Mouse (Mus musculus): ENCODE results near the gene Pold1. TPM values are rescaled to one million over a fixed set of nuclear protein-coding genes. Genes with fewer than 3 reads are reported as not detected.

Gene Pold1
- polyA plus RNA-seq, 1 experiment from 2014 or later, result 56.1 TPM

DNA sequence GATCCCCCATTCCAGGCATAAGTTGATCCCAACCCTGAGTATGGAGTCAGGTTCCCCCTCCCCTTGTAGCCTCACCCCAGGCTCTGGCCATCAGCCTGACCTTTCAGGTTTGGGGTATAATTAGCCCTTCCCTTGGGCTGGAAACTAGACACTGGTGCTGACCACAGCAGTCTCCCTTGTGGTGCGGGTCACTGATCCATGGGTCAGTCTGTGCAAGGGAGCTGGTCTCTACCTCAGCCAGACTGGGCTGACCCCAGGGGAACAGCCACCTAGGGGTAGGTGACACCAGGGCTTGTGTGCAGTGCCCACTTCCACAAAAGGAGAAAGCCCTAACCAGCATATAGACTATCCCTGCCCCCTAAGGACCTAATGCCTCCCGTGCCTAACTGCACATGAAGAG lies 25.6 kb downstream of the Pold1 start:
- no peak overlapping the region for H3K27ac ChIP-seq (replicated peaks)
- H3K4me3 ChIP-seq, result no peak overlapping the region
- no peaks in the 10 kb centered on the region for H3K9me3 ChIP-seq
- no peak overlapping the region for H3K9ac ChIP-seq
- H3K27me3 ChIP-seq (replicated peaks), result peaks cover 90% of the 10 kb centered on the region
- H3K36me3 ChIP-seq, result no peaks in the 10 kb centered on the region
- ATAC-seq (ENCODE audit: extremely low read depth, insufficient number of reproducible peaks, low FRiP score, low TSS enrichment), result no peak
- H3K4me2 ChIP-seq, result no peak overlapping the region
- peaks cover 23% of the 10 kb centered on the region for H3K4me1 ChIP-seq
- 63% methylated on average over 2 of the region's 2 CpGs for WGBS

DNA sequence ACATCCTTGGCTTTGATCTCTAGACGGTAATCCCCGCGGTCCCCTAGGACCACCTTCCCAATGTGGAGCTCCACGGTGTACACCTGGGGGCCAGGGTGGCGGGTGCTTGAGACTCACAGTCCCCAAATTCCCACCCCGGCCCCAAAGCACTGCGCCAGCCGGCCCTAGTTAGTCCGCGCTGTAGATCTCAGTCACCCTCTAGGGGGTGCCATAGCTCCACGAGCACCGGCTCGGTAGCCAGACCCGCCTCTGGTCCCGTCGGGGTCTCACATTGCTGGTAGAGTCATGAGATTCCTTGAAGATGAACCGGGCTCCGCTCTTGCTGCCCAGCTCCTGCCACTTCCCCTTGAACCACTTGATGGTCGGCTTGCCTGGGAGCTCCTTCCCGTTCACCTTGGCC lies 26.9 kb downstream of the Pold1 start:
- H3K27me3 ChIP-seq (replicated peaks), result peaks cover 89% of the 10 kb centered on the region

DNA sequence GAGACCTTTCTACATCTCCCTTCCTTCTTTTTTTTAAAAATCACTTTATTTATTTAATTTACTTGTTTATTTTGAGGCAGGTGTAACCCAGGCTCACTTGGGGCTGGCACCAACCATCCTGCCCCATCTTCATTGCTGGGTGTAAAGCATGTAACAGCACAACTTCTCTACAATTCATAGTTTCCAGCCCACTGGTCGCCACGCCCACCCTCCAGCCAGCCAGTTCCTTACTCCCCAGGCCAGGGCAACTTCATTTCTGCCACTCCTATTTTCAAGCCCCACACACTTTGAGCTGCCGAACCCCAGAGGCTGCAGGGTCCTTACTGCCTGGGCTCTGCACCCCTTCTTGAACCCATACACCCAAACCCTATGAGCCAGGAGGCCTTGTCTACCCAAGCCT lies 27.7 kb downstream of the Pold1 start:
- 67% methylated on average over 3 of the region's 3 CpGs for WGBS
- Histone ChIP-seq H3K27ac (replicated peaks) (no peak overlapping the region), H3K4me2 (no peak overlapping the region), H3K4me3 (no peak overlapping the region), H3K27me3 (replicated peaks) (peaks cover 88% of the 10 kb centered on the region), H3K4me1 (peaks cover 19% of the 10 kb centered on the region), H3K9ac (no peak overlapping the region), H3K36me3 (no peaks in the 10 kb centered on the region), H3K9me3 (no peaks in the 10 kb centered on the region)
- no peak for ATAC-seq (ENCODE audit: extremely low read depth, insufficient number of reproducible peaks, low FRiP score, low TSS enrichment)

More for the DNA sequence above, 26.9 kb downstream of the Pold1 start:
- Histone ChIP-seq H3K9ac (peak overlapping the region; percentile 63), H3K4me1 (peaks cover 19% of the 10 kb centered on the region), H3K4me2 (peak overlapping the region; percentile 51), H3K4me3 (0 out of 2 replicates have a peak overlapping the region, but pooled peaks have one; percentile 11), H3K36me3 (no peaks in the 10 kb centered on the region), H3K9me3 (no peaks in the 10 kb centered on the region), H3K27ac (replicated peaks) (no peak overlapping the region)
- no peak for ATAC-seq (ENCODE audit: extremely low read depth, insufficient number of reproducible peaks, low FRiP score, low TSS enrichment)
- 2% methylated on average over 20 of the region's 20 CpGs for WGBS

DNA sequence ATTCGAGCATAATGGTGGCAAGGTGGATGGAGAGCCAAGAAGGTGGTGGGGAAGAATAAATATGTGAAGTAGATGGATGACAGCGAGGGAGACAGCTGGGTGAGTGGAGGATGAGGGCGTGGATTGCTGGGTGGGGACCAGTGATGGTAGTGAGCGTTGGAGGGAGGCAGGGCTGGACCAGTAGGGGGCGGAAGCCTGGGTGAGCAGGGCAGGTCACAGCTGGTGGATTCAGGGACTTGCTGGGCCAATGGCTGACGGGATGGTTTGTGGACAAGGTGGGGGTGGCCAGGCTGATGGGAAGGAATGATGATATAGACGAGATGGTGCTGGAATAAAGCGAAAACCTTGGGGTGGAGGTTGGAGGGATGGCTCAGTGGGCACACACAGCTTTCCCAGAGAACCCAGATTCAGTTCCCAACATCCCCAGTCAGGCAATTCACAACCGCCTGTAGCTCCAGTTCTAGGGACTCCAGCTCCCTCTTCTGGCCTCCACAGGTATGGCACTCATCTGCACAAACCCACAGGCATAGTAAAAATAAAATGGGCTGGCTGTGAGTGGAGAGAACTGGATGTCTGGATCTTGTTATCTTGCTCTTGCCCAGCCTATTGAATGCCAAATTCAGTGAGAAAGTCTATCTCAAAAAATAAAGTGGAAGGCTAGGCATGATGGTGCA lies 29.3 kb downstream of the Pold1 start:
- ATAC-seq (ENCODE audit: extremely low read depth, insufficient number of reproducible peaks, low FRiP score, low TSS enrichment), result no peak
- 60% methylated on average over 9 of the region's 9 CpGs for WGBS
- Histone ChIP-seq H3K4me2 (no peak overlapping the region), H3K9ac (no peak overlapping the region), H3K27ac (replicated peaks) (no peak overlapping the region), H3K36me3 (no peaks in the 10 kb centered on the region), H3K4me1 (peaks cover 5% of the 10 kb centered on the region), H3K27me3 (replicated peaks) (peaks cover 86% of the 10 kb centered on the region), H3K4me3 (no peak overlapping the region), H3K9me3 (no peaks in the 10 kb centered on the region)

DNA sequence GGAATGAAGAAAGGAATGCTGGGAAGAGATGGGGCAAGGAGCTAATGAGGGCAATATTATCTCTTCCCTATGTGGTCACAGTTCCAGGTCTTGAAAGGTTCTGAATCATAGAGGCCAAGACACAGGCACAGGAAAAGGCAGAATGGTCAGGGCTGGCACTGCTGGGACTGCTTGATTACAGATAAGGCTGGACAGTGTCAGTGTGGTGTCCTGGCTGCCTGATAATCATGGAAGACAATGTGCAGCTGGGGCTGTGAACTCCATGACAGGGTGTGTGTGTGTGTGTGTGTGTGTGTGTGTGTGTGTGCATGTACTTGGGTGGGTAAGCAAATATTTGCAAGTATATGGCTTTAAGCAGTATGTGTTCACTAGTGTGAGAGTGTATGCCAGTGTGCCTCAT lies 41.2 kb downstream of the Pold1 start:
- ATAC-seq (ENCODE audit: extremely low read depth, insufficient number of reproducible peaks, low FRiP score, low TSS enrichment), result no peak
- no peak overlapping the region for H3K4me2 ChIP-seq
- no peak overlapping the region for H3K4me3 ChIP-seq
- no peaks in the 10 kb centered on the region for H3K9me3 ChIP-seq
- H3K9ac ChIP-seq, result no peak overlapping the region
- H3K4me1 ChIP-seq, result no peaks in the 10 kb centered on the region
- no peaks in the 10 kb centered on the region for H3K36me3 ChIP-seq
- no peak overlapping the region for H3K27ac ChIP-seq (replicated peaks)
- H3K27me3 ChIP-seq (replicated peaks), result peaks cover 39% of the 10 kb centered on the region

DNA sequence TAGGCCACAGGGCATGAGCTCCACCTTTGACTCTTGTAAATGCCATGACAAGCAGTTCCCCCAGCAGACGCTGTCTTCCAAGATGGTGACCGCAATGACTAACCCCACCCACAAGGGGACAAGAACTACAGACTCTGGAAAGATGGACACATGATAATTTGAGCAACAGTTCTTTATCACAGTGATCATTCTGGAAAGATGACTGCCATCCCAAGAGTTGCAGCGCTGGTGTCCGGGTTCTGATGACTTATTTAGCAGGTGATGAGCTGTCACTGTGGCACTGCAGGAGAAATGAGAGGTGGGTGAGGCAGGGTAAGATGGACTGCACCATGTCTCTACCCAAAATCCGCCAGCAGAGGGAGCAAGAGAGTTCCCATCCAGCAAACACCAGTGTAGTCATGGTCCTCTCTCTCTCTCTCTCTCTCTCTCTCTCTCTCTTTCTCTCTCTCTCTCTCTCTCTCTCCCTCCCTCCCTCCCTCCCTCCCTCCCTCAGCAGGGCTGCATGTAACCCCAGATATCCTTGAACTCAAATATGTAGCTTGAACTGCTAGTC lies 47.0 kb downstream of the Pold1 start:
- peaks cover 39% of the 10 kb centered on the region for H3K27me3 ChIP-seq (replicated peaks)
- H3K4me3 ChIP-seq, result no peak overlapping the region
- no peaks in the 10 kb centered on the region for H3K9me3 ChIP-seq
- no peak overlapping the region for H3K27ac ChIP-seq (replicated peaks)
- no peak overlapping the region for H3K4me2 ChIP-seq
- H3K36me3 ChIP-seq, result no peaks in the 10 kb centered on the region; the same call in 1 of the 2 replicates
- no peak overlapping the region for H3K9ac ChIP-seq
- H3K4me1 ChIP-seq, result peaks cover 8% of the 10 kb centered on the region
- ATAC-seq (ENCODE audit: extremely low read depth, insufficient number of reproducible peaks, low FRiP score, low TSS enrichment), result no peak
- WGBS, result 35% methylated on average over 5 of the region's 5 CpGs

DNA sequence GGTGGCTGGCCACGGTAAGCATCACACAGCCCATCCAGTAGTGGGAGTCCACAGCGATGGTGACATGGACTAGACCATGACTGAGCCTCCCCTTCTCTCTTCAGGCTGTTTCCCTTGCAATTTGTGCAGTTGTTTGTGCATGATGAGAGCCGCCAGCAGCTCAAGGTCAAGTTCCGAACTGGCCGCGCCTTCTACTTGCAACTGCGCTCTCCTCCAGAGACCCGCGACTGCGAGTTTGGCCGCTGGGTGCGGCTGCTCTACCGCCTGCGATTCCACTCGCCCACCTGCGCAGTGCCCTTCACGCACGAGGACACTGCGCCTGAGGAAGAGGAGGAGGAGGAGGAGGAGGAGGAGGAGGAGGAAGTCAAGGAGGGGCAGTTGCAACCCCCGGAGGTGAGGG lies 48.6 kb downstream of the Pold1 start:
- peaks cover 16% of the 10 kb centered on the region for H3K4me1 ChIP-seq
- H3K4me3 ChIP-seq, result no peak overlapping the region
- no peaks in the 10 kb centered on the region for H3K9me3 ChIP-seq
- H3K36me3 ChIP-seq, result no peaks in the 10 kb centered on the region; the same call in 1 of the 2 replicates
- no peak overlapping the region for H3K9ac ChIP-seq
- H3K4me2 ChIP-seq, result no peak overlapping the region
- no peak overlapping the region for H3K27ac ChIP-seq (replicated peaks)
- 43% methylated on average over 20 of the region's 20 CpGs for WGBS
- peaks cover 39% of the 10 kb centered on the region for H3K27me3 ChIP-seq (replicated peaks)
- no peak for ATAC-seq (ENCODE audit: extremely low read depth, insufficient number of reproducible peaks, low FRiP score, low TSS enrichment)

DNA sequence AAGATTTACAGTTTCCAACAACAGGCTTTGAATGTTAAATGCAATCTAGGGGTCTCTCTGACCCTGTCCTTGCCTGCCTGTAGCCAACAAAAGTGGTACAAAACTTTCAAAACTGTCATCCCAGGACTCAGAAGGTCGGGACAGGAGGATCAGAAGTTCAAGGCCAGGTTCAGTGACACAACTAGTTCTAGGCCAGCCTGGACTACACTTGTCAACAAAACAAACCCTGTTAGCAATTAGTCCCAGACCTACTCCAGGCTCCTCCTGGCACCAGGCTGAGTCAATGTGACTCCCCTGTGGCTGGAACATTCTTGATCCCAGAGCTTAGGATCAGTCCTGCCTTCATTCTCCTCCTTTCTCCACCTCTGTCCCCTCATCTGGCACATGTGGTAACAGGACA lies 49.7 kb downstream of the Pold1 start:
- H3K27me3 ChIP-seq (replicated peaks), result peaks cover 39% of the 10 kb centered on the region
- no peak overlapping the region for H3K4me3 ChIP-seq
- H3K4me1 ChIP-seq, result peaks cover 22% of the 10 kb centered on the region
- peaks cover 5% of the 10 kb centered on the region for H3K36me3 ChIP-seq
- no peak overlapping the region for H3K27ac ChIP-seq (replicated peaks)
- no peak overlapping the region for H3K4me2 ChIP-seq
- H3K9ac ChIP-seq, result no peak overlapping the region
- no peak for ATAC-seq (ENCODE audit: extremely low read depth, insufficient number of reproducible peaks, low FRiP score, low TSS enrichment)
- WGBS, result 73% methylated on average over 1 of the region's 1 CpGs
- no peaks in the 10 kb centered on the region for H3K9me3 ChIP-seq

DNA sequence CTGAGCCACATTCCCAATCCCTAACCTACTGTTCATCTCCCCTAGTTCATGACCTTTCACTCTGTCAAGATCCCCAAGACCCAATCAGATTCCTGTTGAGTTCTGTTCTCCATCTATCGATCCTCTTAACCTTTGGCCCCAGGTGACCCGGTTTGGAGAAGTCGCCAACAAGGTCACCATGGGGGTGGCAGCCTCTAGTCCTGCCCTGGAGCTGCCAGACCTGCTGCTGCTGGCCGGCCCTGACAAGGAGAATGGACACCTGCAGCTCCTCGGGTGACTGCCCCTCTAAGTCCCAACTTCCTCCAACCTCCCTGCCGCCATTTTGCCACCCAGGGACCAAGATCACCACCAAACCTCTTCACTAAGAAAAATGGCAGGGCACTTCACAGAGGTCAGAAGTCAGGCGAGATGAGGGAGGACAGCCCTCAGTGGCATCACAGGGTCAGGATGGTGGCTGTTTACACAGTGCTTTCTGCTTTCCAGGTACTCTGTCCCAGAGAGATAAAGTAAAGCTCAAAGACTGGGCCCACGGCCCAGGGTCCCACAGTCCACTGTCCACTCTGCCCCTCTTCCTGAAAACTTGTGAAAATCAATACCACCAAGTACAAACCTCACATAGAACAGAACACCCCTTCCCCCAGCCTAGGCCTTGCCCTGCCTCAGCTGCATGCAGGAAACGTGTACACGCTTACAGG lies 51.1 kb downstream of the Pold1 start:
- WGBS, result 81% methylated on average over 10 of the region's 10 CpGs
- H3K9ac ChIP-seq, result 0 out of 2 replicates have a peak overlapping the region, but pooled peaks have one; percentile 92

DNA sequence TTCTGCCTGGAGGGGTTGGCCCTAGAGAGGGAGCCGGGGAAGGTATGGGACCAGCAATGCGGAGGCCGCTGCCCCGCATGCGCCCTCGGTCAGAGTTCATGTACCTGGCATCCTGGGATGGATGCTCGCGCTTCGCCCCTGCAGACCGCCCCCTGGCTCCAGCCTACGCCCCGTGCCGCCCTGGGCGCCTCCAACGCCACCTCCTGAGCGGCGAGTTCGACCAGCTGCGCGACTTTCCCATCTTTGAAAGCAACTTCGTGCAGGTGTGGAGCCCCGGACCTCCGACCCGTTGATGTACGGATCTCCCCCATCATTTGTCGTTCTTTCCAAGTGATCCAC lies 51.9 kb downstream of the Pold1 start:
- H3K36me3 ChIP-seq, result peaks cover 27% of the 10 kb centered on the region
- peaks cover 33% of the 10 kb centered on the region for H3K27me3 ChIP-seq (replicated peaks)
- peak overlapping the region; percentile 69 for H3K4me3 ChIP-seq
- H3K9ac ChIP-seq, result peak overlapping the region; percentile 92
- WGBS, result under 1% methylated on average over 26 of the region's 26 CpGs
- no peaks in the 10 kb centered on the region for H3K9me3 ChIP-seq
- no peak for ATAC-seq (ENCODE audit: extremely low read depth, insufficient number of reproducible peaks, low FRiP score, low TSS enrichment)
- H3K4me2 ChIP-seq, result peak overlapping the region; percentile 89
- H3K4me1 ChIP-seq, result peaks cover 22% of the 10 kb centered on the region
- H3K27ac ChIP-seq (replicated peaks), result peak overlapping the region; percentile 92

More for the DNA sequence above, 51.1 kb downstream of the Pold1 start:
- ATAC-seq (ENCODE audit: extremely low read depth, insufficient number of reproducible peaks, low FRiP score, low TSS enrichment), result no peak
- peaks cover 19% of the 10 kb centered on the region for H3K36me3 ChIP-seq
- peaks cover 33% of the 10 kb centered on the region for H3K27me3 ChIP-seq (replicated peaks)
- H3K27ac ChIP-seq (replicated peaks), result no peak overlapping the region
- H3K4me1 ChIP-seq, result peaks cover 22% of the 10 kb centered on the region
- H3K4me2 ChIP-seq, result peak overlapping the region; percentile 89
- peak overlapping the region; percentile 69 for H3K4me3 ChIP-seq
- H3K9me3 ChIP-seq, result no peaks in the 10 kb centered on the region

DNA sequence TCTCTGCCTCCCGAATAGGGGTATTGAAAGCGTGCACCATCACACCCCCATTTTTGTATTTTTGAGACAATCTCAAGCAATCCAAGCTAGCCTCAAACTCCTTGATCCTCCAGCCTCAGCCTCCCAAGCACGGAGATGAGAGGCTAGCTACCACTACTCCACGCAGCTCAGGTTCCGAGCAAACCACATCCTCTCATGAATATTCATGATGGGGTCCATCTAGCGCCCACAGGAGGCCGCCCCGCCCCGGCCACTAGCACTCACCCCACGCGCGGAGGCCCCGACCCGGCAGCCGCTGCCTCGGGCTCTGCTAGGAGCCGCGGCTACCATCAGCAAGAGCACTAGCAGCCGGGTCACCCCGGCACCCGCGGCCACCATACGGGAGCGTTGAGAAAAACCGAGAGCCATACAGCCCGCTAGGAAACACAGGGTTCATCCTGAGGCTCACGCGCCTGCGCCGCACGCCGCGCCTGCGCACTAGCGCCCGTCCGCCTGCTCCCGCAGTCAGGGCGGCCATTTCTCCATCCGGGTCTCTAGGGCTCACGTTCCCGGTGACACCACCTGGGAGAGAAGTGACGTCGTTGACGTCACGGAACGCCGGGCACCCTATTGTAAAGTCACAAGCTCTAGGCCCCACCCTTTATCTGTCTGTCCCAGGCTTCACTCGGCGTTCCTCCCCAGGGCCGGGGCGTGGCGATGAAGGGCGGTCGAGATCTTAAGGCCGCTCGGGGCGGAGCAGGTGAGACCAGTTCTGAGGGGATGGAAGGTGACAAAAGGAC lies 52.5 kb downstream of the Pold1 start, which contains the start of the genes Emc10 and Fam71e1:
Emc10 (minus strand) TSS at position 538 of the 779 bp plus-strand sequence.
Fam71e1 (plus strand) TSS at position 590 of the 779 bp plus-strand sequence.
- WGBS, result under 1% methylated on average over 58 of the region's 58 CpGs

More for the DNA sequence above, 52.5 kb downstream of the Pold1 start, which contains the start of the genes Emc10 and Fam71e1:
- peak within 1 kb of the TSS; percentile 89 for H3K4me2 ChIP-seq
- peak within 1 kb of the TSS; percentile 92 for H3K9ac ChIP-seq
- H3K9me3 ChIP-seq, result no peaks in the 10 kb centered on the region
- peaks cover 32% of the 10 kb centered on the region for H3K36me3 ChIP-seq
- peak within 1 kb of the TSS; percentile 69 for H3K4me3 ChIP-seq
- ATAC-seq (ENCODE audit: extremely low read depth, insufficient number of reproducible peaks, low FRiP score, low TSS enrichment), result peak; percentile 94
- H3K4me1 ChIP-seq, result peaks cover 22% of the 10 kb centered on the region
- H3K27ac ChIP-seq (replicated peaks), result peak within 1 kb of the TSS; percentile 92
- H3K27me3 ChIP-seq (replicated peaks), result peaks cover 33% of the 10 kb centered on the region
